Mouse (Mus musculus): Measurements from ENCODE around the gene Ssr1.
A peak's percentile ranks its signal among the peaks of the same experiment; 100 is the strongest.

Ssr1 gene

GRCm38 (mm10) chr13:37979506-37979905 lies 14.5 kb downstream of the Ssr1 start:
- no peak for DNase-seq

DNA sequence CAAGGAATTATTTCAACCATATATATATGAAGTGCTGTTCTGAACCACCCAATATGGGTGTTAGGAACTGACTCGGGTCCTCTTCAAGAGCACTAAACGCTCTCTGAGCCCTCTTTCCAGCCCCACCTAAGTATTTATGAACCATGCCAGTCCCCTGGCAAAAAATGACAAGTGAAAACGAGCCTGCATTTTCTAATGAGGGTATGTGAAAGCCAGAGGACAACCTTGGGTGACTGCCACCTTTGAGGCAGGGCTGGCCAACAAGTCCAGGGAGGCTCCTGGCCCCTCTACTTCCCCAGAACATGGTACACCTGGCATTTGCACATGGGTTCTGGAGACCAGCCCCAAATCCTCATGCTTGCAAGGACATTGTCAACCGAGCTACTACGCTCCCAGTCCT lies 19.3 kb downstream of the Ssr1 start:
- DNase-seq: no peak

- DNase-seq: no peak
Measured at GRCm38 (mm10) chr13:37974036-37974435, 20.0 kb downstream of the Ssr1 start.

DNA sequence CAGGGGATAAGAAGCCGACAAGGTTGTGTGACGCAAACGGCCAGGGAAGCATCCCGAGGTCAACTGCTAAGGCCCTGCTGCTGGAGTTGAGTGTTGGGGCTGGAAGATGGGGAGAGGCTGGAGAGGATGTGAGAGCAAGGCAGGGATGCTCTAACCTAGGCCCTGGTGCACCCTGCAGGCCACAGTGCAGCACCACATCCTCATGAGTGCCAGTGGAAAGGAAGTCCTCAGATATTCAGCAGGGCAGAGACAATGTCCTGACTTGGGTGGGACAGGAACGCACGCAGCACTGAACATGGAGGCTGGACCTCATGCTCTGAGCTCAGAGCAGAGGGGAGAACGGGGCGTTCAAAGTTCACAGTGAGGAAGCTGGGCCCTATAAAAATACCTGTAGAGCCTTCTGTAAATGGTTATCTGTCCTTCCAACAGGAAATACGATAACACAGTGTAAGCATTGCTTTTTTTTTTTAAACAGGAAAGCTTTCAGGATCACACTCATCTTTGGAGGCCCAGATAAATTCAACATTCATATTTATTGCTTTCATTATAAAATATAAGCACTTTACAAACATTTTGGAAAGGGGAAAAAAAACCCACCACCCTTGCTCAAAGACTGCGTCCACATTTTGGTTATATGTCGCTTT lies 23.0 kb downstream of the Ssr1 start:
- DNase-seq: no peak

- DNase-seq: no peak
Measured at GRCm38 (mm10) chr13:37969988-37970387, 24.0 kb downstream of the Ssr1 start.

DNA sequence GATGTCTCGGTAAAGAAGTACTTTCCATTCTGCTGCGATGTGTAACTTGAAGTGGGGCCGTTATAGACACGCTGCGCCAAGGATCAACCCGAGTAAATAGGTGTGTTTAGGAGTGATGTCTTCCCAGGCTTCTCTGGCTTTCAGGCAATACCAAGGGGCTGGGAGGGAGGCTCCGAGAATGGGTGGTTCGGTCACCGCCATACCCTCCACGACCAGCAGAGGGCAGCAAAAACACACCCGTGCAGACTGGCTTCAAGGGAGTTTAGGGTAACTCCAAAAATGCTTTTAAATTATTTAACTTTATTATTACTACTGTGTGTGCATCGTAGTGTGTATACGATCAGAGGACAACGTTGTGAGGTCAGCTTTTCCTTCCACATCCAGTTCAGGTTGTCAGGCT lies 24.7 kb downstream of the Ssr1 start:
- DNase-seq: peak; percentile 94 to 95

DNA sequence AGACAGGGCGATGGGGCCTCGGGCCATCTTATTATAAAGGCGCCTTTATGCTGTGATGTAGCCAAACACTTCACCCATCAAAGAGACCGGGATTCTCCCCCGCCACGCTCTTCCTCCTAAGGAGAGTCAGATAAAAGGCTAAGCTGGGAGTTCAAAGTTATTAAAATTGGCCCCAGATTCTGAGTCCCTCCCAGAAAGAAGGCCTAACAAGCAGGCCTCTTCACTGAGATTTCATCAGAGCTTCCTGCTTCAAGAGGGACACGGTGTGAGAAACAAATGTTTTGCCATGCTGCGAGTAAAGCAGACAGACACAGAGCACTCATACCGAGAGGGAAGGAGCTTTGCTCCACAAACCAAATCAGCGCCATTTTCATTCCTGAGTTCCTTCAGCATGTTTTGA lies 26.5 kb downstream of the Ssr1 start:
- DNase-seq: no peak

DNA sequence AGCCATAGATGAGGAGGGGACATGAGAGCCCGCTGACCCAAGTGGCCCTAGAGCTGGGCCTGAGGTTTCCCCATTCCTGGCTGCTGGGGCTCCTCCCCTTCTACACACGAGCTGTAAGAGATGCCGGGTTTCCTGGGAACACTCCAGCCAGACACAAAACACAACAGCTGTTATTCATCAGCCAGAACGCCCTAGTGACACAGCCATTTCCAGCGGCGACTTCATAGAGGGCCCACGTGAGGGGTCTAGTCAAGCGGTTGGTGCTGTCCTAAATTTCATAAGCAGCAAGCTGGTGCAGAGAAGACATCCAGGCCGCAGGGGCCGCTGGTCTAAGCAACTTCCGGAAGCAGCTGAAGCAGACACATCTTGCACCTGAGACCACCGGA lies 27.0 kb downstream of the Ssr1 start:
- DNase-seq: no peak

DNA sequence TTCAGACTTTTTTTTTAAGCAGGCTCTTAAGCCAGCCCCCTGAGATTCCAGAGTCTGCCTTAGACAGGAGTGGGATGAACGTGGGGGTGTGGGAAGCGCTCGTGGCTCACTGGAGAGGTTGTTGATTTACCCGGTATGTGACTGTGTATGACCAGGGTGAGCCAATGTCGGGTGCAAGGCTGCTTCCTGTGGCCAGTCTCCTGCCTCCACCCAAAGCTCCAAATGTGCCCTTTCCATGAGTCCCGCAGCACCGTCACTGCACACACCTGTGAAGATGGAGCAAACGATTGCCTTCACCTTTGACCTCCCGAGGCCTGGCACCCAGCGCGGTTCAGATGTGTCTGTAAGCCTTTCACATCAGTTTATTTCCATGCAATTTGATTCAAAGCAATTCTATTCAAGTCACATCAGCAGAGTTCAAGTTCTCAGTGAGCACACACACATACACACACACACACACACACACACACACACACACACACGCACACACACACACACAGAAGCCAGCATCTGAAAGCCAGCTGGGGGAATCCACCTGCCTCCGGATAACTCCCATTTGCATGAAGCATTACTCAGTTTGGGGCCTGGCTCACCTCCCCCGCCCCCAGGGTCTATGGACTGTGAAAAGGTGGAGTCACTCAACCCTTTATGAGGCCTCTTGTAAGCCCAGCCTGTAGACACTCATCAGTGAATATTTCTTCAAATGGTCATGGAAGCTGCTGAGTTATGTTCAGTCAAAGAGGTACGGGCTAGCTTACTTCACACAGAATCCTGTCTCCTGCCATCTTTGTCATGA lies 27.6 kb downstream of the Ssr1 start:
- peak; percentile 51 to 61 for DNase-seq

- DNase-seq: peak; percentile 41 to 46
Measured at GRCm38 (mm10) chr13:37965126-37965914, 28.7 kb downstream of the Ssr1 start.

DNA sequence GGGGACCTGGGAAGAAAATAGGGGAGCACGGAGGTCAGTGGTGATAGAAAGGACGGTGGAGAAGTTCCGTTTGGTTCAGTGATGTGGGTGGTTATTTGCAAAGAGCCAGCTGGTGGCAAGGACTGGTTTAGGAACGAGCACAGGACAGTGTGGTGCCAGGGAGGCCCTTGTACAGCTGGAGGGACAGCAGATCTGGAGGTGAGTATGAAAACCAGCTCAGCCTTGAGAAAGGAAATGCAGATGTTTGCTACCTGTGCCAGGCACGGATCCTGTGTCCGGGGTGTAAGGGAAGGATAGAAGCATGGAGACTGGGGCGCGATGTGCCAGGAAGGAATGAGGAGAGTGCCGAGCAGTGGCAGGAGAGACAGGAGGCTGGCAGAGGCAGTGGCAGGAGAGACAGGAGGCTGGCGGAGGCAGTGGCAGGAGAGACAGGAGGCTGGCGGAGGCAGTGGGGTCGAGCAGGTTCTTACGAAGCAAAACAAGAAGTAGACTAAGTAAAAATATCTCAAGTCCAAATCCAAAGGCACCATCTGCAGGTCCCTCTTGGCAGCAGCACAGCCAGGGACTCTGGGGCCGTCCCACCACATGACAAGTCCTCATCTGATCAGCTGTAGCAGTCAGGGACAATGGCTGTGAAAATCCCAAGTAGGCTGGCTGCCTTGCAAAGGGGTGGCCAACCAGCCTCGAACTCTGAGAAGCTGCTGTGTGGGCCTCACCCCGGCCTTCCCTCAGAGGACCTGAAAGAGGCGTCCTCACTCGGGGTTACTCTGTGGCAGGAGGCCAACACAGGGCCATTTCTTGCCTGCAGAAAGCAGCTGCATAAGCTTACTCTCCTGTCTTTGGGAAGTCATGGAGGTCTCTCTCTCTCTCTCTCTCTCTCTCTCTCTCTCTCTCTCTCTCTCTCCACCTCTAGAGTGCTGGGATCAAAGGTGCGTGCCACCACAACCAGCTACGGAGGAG lies 29.6 kb downstream of the Ssr1 start:
- DNase-seq: no peak

- DNase-seq: peak; percentile 78
Measured at GRCm38 (mm10) chr13:37963354-37964007, 30.5 kb downstream of the Ssr1 start.

- DNase-seq: no peak
Measured at GRCm38 (mm10) chr13:37962541-37962940, 31.5 kb downstream of the Ssr1 start.

GRCm38 (mm10) chr13:37959936-37960335 lies 34.1 kb downstream of the Ssr1 start:
- peak in 1 of 2 experiments; percentile 19 for DNase-seq

- DNase-seq: peak; percentile 35 to 41
Measured at GRCm38 (mm10) chr13:37959239-37959907, 34.6 kb downstream of the Ssr1 start.

DNA sequence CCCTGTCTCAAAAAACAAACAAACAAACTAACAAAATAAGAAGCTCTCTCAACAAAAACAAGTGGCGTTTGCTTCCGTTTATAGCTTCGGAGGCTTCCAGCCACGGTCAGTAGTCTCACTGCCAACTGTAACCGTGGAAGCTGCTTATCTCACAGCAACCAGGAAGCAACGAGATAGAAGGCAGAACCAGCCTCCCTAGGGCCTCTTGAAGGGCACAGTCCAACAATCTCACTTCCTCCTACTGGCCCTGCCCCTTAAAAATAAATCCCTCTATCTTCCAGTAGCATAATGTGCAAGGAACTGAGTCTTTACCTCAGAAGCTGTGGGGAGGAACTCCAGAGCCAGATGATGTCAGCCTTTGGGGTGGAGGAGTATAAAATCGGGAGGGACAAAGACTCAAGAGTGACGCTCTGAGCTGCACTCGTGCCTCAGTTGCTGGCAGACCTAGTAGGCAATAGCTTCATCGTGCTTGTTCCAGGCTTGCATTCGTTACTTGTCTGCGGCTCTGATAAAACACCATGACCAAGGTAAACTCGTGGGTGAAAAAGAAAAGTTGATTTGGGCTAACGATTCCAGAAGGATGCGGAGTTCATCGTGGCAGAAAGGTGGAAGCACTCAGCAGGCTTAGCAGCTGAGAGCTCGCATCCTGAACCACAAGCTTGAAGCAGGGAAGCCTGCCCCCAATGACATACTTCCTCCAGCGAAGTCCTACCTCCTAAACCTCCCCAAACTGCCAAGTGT lies 35.3 kb downstream of the Ssr1 start:
- peak; percentile 64 to 73 for DNase-seq

DNA sequence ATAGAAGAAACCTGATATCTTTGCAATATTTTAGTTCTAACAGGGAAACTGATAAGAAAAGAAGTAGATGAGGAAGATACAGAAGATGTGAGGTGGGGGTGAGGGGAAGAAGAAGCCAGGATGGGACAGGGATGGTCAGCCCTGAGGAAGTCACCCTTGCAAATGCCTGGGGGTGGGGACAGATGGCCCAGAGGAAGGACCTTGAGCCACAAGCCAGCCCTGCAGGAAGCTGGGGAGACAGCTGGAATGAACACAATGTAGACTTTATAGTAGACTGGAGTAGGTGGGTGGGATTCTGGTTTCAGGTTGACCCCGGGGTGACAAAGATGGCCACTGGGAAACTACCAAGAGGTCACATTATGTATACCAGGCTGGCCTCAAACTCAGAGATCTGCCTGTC lies 39.7 kb downstream of the Ssr1 start:
- no peak for DNase-seq

DNA sequence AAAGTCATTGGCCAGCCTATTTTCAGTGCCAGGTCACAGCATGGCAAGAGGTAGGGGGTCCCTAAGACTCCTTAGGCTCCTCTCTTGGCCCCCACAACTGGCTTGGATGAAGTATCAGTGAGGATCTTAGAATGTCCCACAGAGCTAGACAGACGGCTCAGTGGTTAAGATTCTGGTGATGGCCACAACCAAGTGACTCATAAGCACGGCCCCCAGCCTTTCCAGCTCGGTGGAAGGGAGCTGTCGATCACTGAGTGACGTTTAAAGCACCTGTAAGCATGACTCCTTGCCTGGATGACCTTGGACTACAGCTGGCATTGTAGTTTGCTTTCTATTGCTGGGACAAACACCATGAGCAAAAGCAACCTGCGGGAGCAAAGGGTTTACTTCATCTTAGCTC lies 41.0 kb downstream of the Ssr1 start:
- DNase-seq: no peak

DNA sequence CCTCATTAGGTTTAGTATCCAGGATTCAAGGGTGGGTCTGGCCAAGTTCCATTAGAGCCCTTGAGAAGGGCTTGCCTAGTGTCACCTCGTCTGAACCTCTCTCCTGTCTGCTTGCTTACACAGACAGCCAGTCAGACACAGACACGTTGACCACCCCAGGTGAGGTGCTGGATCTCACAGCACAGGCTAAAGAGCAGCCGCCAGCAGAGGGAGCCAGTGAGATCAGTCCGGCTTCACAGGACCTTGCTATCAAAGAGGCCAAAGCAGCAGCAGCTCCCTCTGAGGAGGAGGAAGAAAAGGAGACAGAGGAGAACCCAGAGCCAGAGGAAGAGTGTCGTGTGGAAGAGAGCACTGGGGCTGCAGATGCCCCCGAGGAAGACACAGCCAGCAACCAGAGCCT lies 47.3 kb downstream of the Ssr1 start:
- peak; percentile 85 to 86 for DNase-seq

DNA sequence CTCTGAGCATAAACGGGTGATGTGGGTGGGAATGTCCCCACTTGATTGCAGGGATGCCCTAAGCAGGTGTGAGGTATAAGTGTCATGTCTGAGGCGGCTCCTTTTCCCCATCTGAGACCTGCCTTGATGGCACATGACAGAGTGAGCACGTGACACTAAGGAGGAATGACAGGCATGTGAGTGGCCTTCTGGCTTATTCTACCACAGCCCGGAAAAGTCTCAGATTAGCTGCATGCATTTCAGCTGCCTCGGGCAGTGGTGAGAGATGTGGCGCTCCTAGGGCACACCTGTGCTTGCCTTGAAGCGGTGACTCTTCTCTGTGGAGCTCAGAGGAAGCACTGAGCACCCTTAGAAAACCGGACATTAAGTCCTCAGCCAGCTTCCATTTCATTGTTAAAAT lies 48.6 kb downstream of the Ssr1 start:
- no peak for DNase-seq

DNA sequence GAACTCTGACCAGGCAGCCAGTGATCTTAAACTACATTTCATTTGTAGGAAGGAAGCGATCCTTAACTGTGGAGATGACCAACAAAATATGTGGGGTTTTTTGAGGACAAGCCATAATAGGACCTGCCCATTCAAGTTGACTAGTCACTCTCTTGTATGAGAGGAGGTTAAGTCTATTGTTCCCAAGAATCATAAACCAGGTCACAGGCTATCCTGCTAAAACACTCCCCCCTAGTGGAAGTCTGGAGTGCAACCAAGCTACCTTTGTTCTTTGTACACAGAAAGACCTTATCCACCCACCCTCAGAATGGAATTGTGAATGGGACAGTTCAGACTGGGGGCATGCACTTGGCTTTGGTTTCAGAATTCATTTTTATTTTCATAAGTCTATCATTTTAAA lies 49.7 kb downstream of the Ssr1 start:
- DNase-seq: peak; percentile 32 to 34
